Mouse (Mus musculus) heart, embryonic 15.5 days (tissue): ENCODE data around the gene Ddx24. TPM values are rescaled to one million over a fixed set of nuclear protein-coding genes. Genes with fewer than 3 reads are reported as not detected.
A peak's percentile ranks its signal among the peaks of the same experiment; 100 is the strongest.

Experiments
- ATAC-seq: fragments of 200-750 bp; cut with Nextera tagmentation; replicated peaks from 2 replicates; pipeline ENCODE4 v1.8.0; 2017; ENCODE audit warnings: low read depth, moderate TSS enrichment; ENCODE audit not compliant: insufficient number of reproducible peaks, insufficient read depth, low FRiP score
- H3K27ac ChIP-seq: fragments of 300-500 bp; sonication (generic); 2 replicates; pipeline ENCODE4 v1.5.1; 2015; ENCODE audit warnings: mild to moderate bottlenecking, inconsistent platforms
- H3K27me3 ChIP-seq: fragments of 300-500 bp; sonication (generic); 2 replicates; pipeline ENCODE4 v1.6.1; 2015; ENCODE audit warnings: inconsistent platforms
- H3K36me3 ChIP-seq: fragments of 300-500 bp; sonication (generic); 2 replicates; pipeline ENCODE4 v1.6.1; 2015; ENCODE audit warnings: mild to moderate bottlenecking, inconsistent platforms
- H3K4me1 ChIP-seq: fragments of 300-500 bp; sonication (generic); replicated peaks from 2 replicates; pipeline ENCODE4 v1.6.1; 2015; ENCODE audit warnings: inconsistent platforms
- H3K4me2 ChIP-seq: fragments of 300-500 bp; sonication (generic); 2 replicates; pipeline ENCODE4 v1.6.1; 2015; ENCODE audit warnings: inconsistent platforms, mild to moderate bottlenecking, moderate library complexity
- H3K4me3 ChIP-seq: fragments of 300-500 bp; sonication (generic); 2 replicates; pipeline ENCODE4 v1.5.1; 2015; ENCODE audit warnings: mild to moderate bottlenecking, inconsistent platforms
- H3K9ac ChIP-seq: fragments of 300-500 bp; sonication (generic); 2 replicates; pipeline ENCODE4 v1.6.1; 2015; ENCODE audit warnings: mild to moderate bottlenecking, inconsistent platforms
- H3K9me3 ChIP-seq: fragments of 300-500 bp; sonication (generic); replicated peaks from 2 replicates; pipeline ENCODE4 v1.6.1; 2016; ENCODE audit warnings: inconsistent platforms
- WGBS: fragments of 180-500 bp; shearing (Covaris S2); methylation state at CpG from one replicate; pipeline ENCODE4 v1.1.7; 2015; ENCODE audit warnings: mixed read lengths; 5-methylcytosine and 5-hydroxymethylcytosine counted together
- polyA plus RNA-seq: library from polyadenylated mRNA; unstranded; fragments of >200 nt; fragmentation: Nextera tagmentation; extraction: Ambion mirVana; gene quantifications from 2 replicates; pipeline ENCODE4 v1.2.1, GENCODE M21; 2015

The Ddx24 gene
- polyA plus RNA-seq, 1 experiment from 2014 or later: 79.8 TPM

DNA sequence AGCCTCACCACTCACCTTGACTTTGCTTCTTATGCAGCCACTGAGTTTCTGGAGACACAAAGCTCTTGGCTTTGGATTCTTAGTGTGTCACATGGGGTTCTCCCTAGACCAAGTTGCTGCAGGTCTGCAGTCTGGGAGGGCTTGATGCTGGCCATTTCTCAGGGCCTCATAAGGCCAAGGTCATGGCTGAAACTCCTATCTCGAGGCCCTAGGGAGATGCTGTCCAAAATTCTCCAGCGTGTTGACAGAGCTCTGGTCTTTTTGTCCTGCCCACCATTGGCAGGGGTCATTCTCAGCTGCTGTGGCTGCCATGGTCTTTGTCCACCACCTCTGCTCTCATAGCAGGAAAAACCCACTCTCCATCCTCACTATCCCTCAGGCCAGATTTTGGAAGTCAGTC, 58.5 kb downstream of the Ddx24 start:
- Histone ChIP-seq H3K36me3 (no peaks in the 10 kb centered on the region), H3K9ac (no peak overlapping the region), H3K27ac (no peak overlapping the region), H3K9me3 (no peaks in the 10 kb centered on the region), H3K4me2 (no peak overlapping the region), H3K4me3 (no peak overlapping the region), H3K27me3 (no peaks in the 10 kb centered on the region), H3K4me1 (peaks cover 15% of the 10 kb centered on the region)
- WGBS: 59% methylated on average over 2 of the region's 2 CpGs
- no peak for ATAC-seq

DNA sequence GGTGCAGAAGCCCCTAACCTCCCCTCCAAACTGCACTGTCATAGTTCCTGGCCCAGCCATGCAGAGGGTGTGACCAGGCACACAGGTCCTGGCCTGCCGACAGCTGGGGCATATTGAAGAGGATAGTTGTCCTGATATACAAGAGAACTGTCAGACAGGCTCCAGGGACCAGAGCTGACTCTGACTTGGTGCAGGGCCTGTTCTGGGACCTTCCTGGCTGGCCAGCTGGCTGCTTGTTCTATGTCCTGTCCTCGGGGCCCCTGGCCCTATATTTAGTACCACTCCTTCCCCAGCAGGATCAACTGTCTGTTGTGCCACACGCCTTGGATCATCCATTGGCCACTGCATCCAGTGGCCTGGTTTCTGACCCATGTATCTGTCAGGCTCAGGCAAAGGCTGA, 63.3 kb downstream of the Ddx24 start:
- H3K4me1 ChIP-seq: peaks cover 28% of the 10 kb centered on the region
- WGBS: 50% methylated on average over 3 of the region's 3 CpGs
- H3K9ac ChIP-seq: no peak overlapping the region; the same call in 1 of the 2 replicates

DNA sequence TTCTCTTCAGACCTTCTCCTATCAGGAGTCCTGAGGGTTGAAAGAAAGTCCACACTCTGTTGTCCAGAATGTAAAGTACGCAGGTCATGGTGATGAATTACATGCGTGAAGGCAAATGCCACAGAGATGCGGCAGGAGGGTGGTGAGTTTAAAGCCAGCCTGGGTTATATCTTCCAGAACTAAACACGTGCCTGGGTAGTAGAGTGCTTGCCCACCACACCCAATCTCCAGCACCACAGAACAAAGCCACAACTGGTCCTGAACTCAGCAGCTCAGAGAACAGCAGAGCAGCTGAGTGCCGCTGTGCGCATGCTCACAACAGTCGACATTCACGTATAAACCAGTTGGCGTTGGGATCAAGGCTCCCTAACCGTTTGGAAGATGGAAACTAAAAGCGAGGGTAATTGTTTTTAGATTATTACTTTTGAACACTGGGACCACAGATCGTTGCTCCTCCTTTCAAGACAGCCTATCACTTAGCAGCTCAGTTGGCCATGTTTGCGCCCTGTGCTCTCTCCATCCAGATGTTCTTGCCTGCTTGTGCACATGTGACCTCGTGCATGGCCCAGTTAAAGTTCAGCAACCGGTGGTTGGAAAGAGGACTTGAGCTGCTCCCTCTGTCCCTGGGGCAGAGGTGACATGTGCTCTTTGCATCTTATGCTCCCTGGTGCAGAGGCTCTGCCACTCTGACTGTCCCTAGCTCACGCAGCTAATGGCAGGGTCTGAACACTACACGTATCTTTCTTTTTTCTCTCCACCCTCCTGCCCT, 63.9 kb downstream of the Ddx24 start:
- WGBS: 81% methylated on average over 17 of the region's 17 CpGs

More for the DNA sequence above, 63.3 kb downstream of the Ddx24 start:
- Histone ChIP-seq H3K36me3 (no peaks in the 10 kb centered on the region), H3K9me3 (no peaks in the 10 kb centered on the region), H3K27me3 (no peaks in the 10 kb centered on the region), H3K4me2 (no peak overlapping the region), H3K4me3 (no peak overlapping the region), H3K27ac (peak overlapping the region; percentile 41)
- ATAC-seq: no peak

DNA sequence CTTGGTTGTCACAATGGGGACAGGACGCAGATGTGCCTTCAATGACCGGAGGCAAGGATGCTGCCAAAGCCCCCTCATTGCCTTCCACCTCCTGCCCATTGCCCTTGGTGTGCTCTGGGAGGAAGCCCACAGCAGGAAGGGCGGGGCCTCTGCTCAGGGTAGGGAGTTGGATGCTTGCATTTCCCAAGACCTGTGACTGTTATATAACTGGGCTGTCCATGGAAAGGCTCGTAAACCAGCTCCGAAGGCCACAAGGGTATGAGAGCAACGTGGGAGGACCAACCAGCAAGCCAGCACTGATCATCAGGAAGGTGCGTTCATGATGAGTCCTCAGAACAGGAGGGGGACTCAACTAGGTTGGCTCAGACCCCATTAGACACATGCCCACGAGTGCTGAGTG, 64.8 kb downstream of the Ddx24 start:
- no peak overlapping the region for H3K4me2 ChIP-seq
- no peak overlapping the region for H3K9ac ChIP-seq

More for the DNA sequence above, 63.9 kb downstream of the Ddx24 start:
- H3K9me3 ChIP-seq: no peaks in the 10 kb centered on the region
- no peak for ATAC-seq
- H3K27ac ChIP-seq: peak overlapping the region; percentile 41
- no peaks in the 10 kb centered on the region for H3K36me3 ChIP-seq
- peaks cover 31% of the 10 kb centered on the region for H3K4me1 ChIP-seq
- H3K4me2 ChIP-seq: no peak overlapping the region
- no peaks in the 10 kb centered on the region for H3K27me3 ChIP-seq
- no peak overlapping the region for H3K4me3 ChIP-seq
- no peak overlapping the region; the same call in 1 of the 2 replicates for H3K9ac ChIP-seq

DNA sequence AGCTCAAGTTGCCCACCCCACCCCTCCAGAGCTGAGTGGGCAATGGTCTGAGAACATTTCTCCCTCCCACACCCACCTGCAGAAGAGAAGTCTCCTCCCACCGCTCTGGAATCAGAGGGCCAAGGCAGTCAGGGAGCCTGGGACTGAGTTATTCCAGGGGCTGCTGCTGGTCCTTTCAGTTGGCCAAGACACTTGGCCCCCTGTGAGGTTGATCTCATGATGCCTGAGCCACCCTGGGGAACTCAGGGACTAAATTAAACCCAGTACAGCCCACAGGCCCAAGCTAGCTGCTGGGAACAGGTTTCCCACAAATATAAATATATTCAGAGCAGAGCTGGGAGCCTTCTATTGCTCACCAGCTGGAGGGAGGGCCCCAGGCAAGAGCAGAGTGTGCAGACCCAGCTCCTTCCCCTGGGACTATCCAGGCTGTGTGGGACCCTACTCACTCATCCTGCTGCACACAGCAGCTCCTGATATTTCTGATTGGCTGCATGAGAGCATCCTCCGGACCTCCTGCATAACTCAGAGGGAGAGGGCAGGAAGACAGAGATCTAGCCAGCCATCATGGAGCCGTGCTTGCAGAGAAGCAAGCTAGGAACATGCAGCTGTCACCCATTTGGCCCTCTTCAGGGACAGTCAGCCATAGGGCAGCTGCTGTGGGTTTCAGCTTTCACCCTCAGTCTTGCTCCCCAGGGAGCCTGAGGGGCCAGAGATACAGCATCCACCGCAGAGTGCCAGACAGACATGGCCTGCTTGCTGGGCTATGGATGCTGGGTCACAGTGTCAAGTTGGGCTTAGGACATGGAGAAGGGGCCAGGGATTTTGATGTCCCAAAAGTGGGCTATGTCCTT, 66.5 kb downstream of the Ddx24 start:
- Histone ChIP-seq H3K36me3 (no peaks in the 10 kb centered on the region), H3K27me3 (no peaks in the 10 kb centered on the region), H3K9ac (no peak overlapping the region), H3K4me2 (no peak overlapping the region), H3K4me3 (no peak overlapping the region), H3K4me1 (peaks cover 46% of the 10 kb centered on the region), H3K27ac (peak overlapping the region; percentile 66; the same call in 1 of the 2 replicates), H3K9me3 (no peaks in the 10 kb centered on the region)
- 44% methylated on average over 4 of the region's 4 CpGs for WGBS
- ATAC-seq: no peak

More for the DNA sequence above, 64.8 kb downstream of the Ddx24 start:
- 81% methylated on average over 8 of the region's 8 CpGs for WGBS
- ATAC-seq: no peak
- Histone ChIP-seq H3K4me1 (peaks cover 39% of the 10 kb centered on the region), H3K4me3 (no peak overlapping the region), H3K27ac (no peak overlapping the region), H3K27me3 (no peaks in the 10 kb centered on the region), H3K36me3 (no peaks in the 10 kb centered on the region), H3K9me3 (no peaks in the 10 kb centered on the region)

DNA sequence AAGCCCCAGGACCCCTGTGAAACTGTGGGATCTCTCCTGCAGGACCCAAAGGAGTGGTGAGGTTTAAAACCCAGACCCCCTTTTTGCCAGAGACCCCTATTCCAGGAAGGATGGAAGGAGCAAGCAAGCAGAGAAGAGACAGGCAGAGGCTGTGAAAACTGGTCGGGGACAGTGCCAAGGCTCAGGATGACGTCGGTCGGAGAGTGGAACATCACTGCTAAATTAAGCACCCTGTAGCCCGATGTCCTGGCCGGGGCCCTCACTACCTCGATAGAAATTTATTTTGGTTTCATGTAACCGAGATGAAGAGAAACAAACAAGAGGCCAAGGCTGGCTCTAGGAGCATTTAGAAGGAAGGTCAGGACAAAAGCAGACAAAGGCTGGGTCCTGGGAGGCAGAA, 67.4 kb downstream of the Ddx24 start:
- WGBS: 52% methylated on average over 8 of the region's 8 CpGs

More for the DNA sequence above, 67.4 kb downstream of the Ddx24 start:
- no peaks in the 10 kb centered on the region for H3K27me3 ChIP-seq
- H3K36me3 ChIP-seq: no peaks in the 10 kb centered on the region
- H3K9me3 ChIP-seq: no peaks in the 10 kb centered on the region
- no peak for ATAC-seq
- H3K4me2 ChIP-seq: 0 out of 2 replicates have a peak overlapping the region, but pooled peaks have one; percentile 13
- H3K9ac ChIP-seq: no peak overlapping the region
- peaks cover 49% of the 10 kb centered on the region for H3K4me1 ChIP-seq
- no peak overlapping the region for H3K4me3 ChIP-seq
- H3K27ac ChIP-seq: peak overlapping the region; percentile 66

Other genes with a start within 250 kb of the Ddx24 start
- gene Prima1, start 183.7 kb downstream of the Ddx24 start, polyA plus RNA-seq: 0.25 and 0.37 TPM in 2 replicates
- gene Fam181a, start 114.9 kb downstream of the Ddx24 start, polyA plus RNA-seq: not detected in 2 replicates
- 194 and 219 TPM in 2 replicates for gene Asb2, start 69.8 kb downstream of the Ddx24 start, polyA plus RNA-seq
- gene Otub2, start 37.1 kb downstream of the Ddx24 start, polyA plus RNA-seq: 9.9 and 11.2 TPM in 2 replicates
- gene 9330161L09Rik, start 18.0 kb downstream of the Ddx24 start, polyA plus RNA-seq: 0.19 and 0.42 TPM in 2 replicates
- gene Ifi27, start 8.4 kb upstream of the Ddx24 start, polyA plus RNA-seq: 38.0 and 54.9 TPM in 2 replicates
- 13.8 and 20.7 TPM in 2 replicates for gene Ifi27l2a, start 17.9 kb upstream of the Ddx24 start, polyA plus RNA-seq
- 0.19 and 0.29 TPM in 2 replicates for gene Ifi27l2b, start 31.4 kb upstream of the Ddx24 start, polyA plus RNA-seq
- 0.23 and 0.32 TPM in 2 replicates for gene Ppp4r4, start 106.5 kb upstream of the Ddx24 start, polyA plus RNA-seq
- 0.55 TPM in 1 of 2 replicates, not detected in the other for gene Serpina10, start 205.6 kb upstream of the Ddx24 start, polyA plus RNA-seq
- gene Serpina6, start 231.4 kb upstream of the Ddx24 start, polyA plus RNA-seq: 1.2 and 10.7 TPM in 2 replicates